Mouse (Mus musculus) liver, embryonic 16.5 days (tissue): ENCODE results near the gene Cd52. TPM values are rescaled to one million over a fixed set of nuclear protein-coding genes. Genes with fewer than 3 reads are reported as not detected.
A peak's percentile ranks its signal among the peaks of the same experiment; 100 is the strongest.

ENCODE experiments used
- ATAC-seq: fragments of 200-750 bp; cut with Nextera tagmentation; 2 replicates; pipeline ENCODE4 v1.8.0; 2017; ENCODE audit warnings: low read depth, mild to moderate bottlenecking, moderate number of reproducible peaks, moderate library complexity
- H3K27ac ChIP-seq: fragments of 300-500 bp; sonication (generic); 2 replicates; pipeline ENCODE4 v1.5.1; 2014; ENCODE audit warnings: mild to moderate bottlenecking, low read length
- H3K27me3 ChIP-seq: fragments of 300-500 bp; sonication (generic); 2 replicates; pipeline ENCODE4 v1.6.1; 2014; ENCODE audit warnings: low read depth, low read length, mixed read lengths; ENCODE audit not compliant: control insufficient read depth, insufficient read depth
- H3K36me3 ChIP-seq: fragments of 300-500 bp; sonication (generic); 2 replicates; pipeline ENCODE4 v1.6.1; 2014; ENCODE audit warnings: mild to moderate bottlenecking; ENCODE audit not compliant: control insufficient read depth, insufficient read depth
- H3K4me1 ChIP-seq: fragments of 300-500 bp; sonication (generic); 2 replicates; pipeline ENCODE4 v1.6.1; 2014; ENCODE audit warnings: low read depth, low read length, mixed read lengths; ENCODE audit not compliant: control insufficient read depth
- H3K4me2 ChIP-seq: fragments of 300-500 bp; sonication (generic); 2 replicates; pipeline ENCODE4 v1.6.1; 2014; ENCODE audit warnings: low read depth, low read length, mixed read lengths
- H3K4me3 ChIP-seq: fragments of 300-500 bp; sonication (generic); 2 replicates; pipeline ENCODE4 v1.5.1; 2014; ENCODE audit warnings: low read depth, mild to moderate bottlenecking, low read length
- H3K9ac ChIP-seq: fragments of 300-500 bp; sonication (generic); 2 replicates; pipeline ENCODE4 v1.6.1; 2014; ENCODE audit warnings: low read depth, low read length
- H3K9me3 ChIP-seq: fragments of 300-500 bp; sonication (generic); replicated peaks from 2 replicates; pipeline ENCODE4 v1.6.1; 2016; ENCODE audit warnings: low read length; ENCODE audit not compliant: control insufficient read depth
- WGBS: fragments of 180-500 bp; shearing (Covaris S2); extraction: QIAGEN DNeasy Blood & Tissue Kit; methylation state at CpG from one replicate; pipeline ENCODE4 v1.1.7; 2014; ENCODE audit not compliant: insufficient replicate concordance; 5-methylcytosine and 5-hydroxymethylcytosine counted together
- polyA plus RNA-seq: library from polyadenylated mRNA; unstranded; fragments of >200 nt; fragmentation: Nextera tagmentation; extraction: Ambion mirVana; gene quantifications from 2 replicates; pipeline ENCODE4 v1.2.1, GENCODE M21; 2015

Cd52 gene
- polyA plus RNA-seq, 1 experiment from 2014 or later: 56.8 TPM

DNA sequence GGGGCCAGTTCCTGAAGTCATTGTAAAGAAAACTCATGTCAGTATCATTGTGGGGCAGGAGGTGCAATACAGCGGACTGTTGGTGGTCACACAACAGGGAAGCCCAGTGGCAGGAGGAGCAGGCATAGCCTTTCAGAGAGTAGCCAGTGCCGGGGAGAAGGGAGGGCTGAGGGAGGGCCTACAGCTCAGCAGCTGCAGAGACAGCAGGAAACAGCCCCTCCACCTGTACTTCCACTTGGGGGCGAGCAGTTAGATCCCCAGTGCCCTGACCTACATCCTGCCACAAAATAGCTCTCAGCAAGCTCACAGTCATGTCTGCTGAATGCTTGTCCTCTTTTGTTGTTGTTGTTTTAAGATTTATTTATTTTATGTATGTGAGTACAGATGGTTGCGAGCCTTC, 26.7 kb upstream of the Cd52 start:
- no peak for ATAC-seq
- Histone ChIP-seq H3K27ac (no peak overlapping the region), H3K27me3 (no peaks in the 10 kb centered on the region), H3K4me2 (no peak overlapping the region), H3K9ac (no peak overlapping the region), H3K36me3 (no peaks in the 10 kb centered on the region), H3K4me1 (peaks cover 7% of the 10 kb centered on the region), H3K4me3 (no peak overlapping the region), H3K9me3 (no peaks in the 10 kb centered on the region)
- 40% methylated on average over 4 of the region's 4 CpGs for WGBS

DNA sequence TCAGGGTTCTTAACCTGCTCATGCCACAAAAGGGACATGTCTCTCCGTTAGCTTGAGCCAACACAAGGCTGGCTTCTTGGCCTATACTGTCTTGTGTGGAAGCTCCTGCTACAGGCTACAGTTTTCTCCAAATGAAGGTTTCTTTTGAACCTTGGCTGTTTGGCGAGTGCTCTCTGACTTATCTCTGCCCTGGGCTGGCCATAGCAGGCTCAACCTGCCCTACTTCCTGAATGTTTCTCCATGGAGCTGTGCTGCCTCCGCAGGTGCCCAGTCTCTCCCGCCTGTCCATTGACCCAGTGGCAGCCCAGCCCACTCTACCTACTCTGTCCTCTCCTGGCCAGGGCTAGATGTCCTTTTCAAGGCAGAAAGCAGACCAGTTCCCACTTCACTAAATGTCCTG, 26.0 kb upstream of the Cd52 start:
- Histone ChIP-seq H3K4me1 (peaks cover 7% of the 10 kb centered on the region), H3K36me3 (no peaks in the 10 kb centered on the region), H3K27me3 (no peaks in the 10 kb centered on the region), H3K9ac (no peak overlapping the region), H3K4me2 (no peak overlapping the region), H3K4me3 (no peak overlapping the region), H3K27ac (no peak overlapping the region), H3K9me3 (no peaks in the 10 kb centered on the region)
- WGBS: 45% methylated on average over 4 of the region's 4 CpGs
- ATAC-seq: no peak

DNA sequence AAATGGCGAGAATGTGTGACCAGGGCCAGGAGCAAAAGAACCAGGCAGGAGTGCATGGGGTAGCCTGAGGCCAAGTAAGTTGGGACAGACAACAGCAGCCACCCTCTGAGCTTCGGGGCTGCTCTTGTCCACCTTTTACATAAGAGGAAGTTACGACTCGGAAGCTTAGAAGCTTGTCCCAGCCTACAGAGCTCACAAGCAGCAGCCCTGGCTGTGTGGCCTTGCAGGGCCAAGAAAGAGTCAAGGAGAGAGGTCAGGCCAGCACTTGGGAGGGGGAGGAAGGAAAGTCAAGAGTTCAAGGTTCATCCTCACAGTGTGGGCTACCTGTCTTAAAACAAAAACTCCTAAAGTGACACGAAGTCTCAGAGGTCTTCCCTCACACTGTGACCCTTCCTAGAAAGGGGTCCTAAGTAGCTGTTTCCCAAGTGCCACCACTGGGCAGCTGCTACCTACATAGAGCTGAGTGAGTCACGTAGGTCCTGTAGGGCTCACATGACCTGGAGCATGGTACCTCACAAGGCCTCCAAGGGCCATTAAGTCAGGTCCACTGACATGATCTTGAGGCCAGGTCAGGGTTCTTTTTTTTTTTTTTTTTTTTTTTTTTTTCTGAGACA, 25.4 kb upstream of the Cd52 start:
- Histone ChIP-seq H3K9ac (no peak overlapping the region), H3K27ac (no peak overlapping the region; the same call in 1 of the 2 replicates)
- no peak for ATAC-seq

DNA sequence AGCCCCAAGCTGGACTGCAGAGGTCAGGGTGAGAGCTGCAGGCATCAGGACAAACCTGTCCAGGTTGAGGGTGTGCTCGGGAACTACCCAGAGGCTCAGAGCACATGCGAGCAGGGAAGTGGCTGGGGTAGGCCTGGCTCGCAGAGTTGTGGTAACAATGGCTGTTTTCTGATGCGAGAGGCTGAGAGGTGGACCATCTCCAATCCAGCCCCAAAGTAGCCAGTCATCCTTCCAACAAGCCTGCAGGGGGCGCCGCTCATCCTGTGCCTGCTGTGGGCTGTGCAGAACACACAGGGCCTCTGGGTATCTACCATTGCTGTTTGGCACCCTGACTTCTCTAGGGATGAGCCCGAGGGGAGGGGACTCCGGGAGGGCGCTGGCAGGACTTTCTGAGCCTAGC, 24.8 kb upstream of the Cd52 start:
- H3K9ac ChIP-seq: no peak overlapping the region
- no peaks in the 10 kb centered on the region for H3K27me3 ChIP-seq
- no peak overlapping the region for H3K4me3 ChIP-seq
- no peaks in the 10 kb centered on the region for H3K36me3 ChIP-seq
- peak overlapping the region; percentile 4; the same call in 1 of the 2 replicates for H3K27ac ChIP-seq
- H3K4me1 ChIP-seq: peaks cover 7% of the 10 kb centered on the region
- H3K4me2 ChIP-seq: no peak overlapping the region
- ATAC-seq: no peak
- H3K9me3 ChIP-seq: no peaks in the 10 kb centered on the region
- WGBS: 40% methylated on average over 9 of the region's 9 CpGs

More for the DNA sequence above, 25.4 kb upstream of the Cd52 start:
- Histone ChIP-seq H3K27me3 (no peaks in the 10 kb centered on the region), H3K4me2 (no peak overlapping the region), H3K36me3 (no peaks in the 10 kb centered on the region), H3K9me3 (no peaks in the 10 kb centered on the region), H3K4me1 (peaks cover 7% of the 10 kb centered on the region), H3K4me3 (no peak overlapping the region)
- 35% methylated on average over 6 of the region's 6 CpGs for WGBS

DNA sequence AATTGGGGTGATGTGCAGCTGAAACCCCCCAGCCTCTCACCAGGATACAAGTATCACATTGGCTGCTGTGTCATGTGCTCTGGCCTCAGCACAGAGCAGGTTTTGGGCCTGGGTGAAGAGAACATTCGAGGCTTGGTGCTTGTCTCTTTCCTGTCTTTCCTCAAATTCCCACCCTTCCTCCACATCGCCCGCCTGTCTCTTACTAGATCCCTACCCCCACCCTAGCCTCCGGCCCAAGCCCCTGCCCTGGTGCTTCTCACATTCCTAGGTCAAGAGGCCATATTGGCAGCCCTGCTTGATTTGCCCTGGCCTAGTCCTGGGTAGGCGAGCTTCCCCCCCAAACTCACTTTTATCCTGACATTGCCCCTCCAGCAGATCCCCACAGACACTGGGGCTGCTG, 24.2 kb upstream of the Cd52 start:
- Histone ChIP-seq H3K9me3 (no peaks in the 10 kb centered on the region), H3K36me3 (no peaks in the 10 kb centered on the region), H3K9ac (no peak overlapping the region), H3K4me2 (no peak overlapping the region), H3K27ac (peak overlapping the region; percentile 4; the same call in 1 of the 2 replicates), H3K27me3 (no peaks in the 10 kb centered on the region), H3K4me3 (no peak overlapping the region), H3K4me1 (peaks cover under 1% of the 10 kb centered on the region)
- 62% methylated on average over 5 of the region's 5 CpGs for WGBS
- no peak for ATAC-seq

DNA sequence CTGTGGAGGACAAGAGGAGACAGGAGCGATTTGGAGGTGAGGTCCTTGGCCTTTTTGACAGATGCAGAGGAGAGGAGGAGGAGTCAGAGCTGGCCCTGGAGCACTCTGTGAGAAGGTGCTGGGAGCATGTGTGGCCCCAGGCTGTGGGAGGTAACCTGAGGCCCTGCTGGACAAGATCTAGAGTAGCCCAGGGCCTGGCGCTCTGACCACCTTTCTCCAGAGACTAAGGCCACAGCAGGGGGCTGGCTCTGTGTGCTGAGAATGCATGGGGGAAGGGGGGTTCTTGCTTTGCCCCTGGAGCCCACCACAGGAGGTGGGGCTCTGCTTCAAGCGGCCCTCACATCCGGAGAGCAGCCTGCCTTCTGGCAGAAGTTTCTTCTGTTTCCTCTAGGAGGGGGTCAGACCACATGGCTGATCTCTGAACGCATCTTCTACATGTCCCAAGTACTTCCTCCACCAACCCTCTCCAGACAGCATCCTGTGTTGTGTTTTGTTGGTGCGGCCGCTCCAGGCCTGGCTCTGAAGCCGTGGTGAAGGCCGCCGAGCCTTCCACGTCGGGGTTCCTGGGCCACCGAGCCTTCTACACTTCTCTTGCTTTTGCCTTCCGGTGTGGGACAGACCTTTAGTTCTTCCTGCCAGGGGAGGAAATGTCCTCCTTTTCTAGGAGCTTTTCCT, 23.4 kb upstream of the Cd52 start:
- no peaks in the 10 kb centered on the region for H3K9me3 ChIP-seq
- no peaks in the 10 kb centered on the region for H3K36me3 ChIP-seq
- no peak overlapping the region for H3K4me2 ChIP-seq
- H3K27ac ChIP-seq: peak overlapping the region; percentile 17; the same call in 1 of the 2 replicates
- no peak overlapping the region for H3K9ac ChIP-seq
- H3K4me3 ChIP-seq: no peak overlapping the region
- ATAC-seq: no peak
- H3K27me3 ChIP-seq: no peaks in the 10 kb centered on the region
- 47% methylated on average over 14 of the region's 14 CpGs for WGBS
- H3K4me1 ChIP-seq: no peaks in the 10 kb centered on the region; the same call in none of the 2 replicates

DNA sequence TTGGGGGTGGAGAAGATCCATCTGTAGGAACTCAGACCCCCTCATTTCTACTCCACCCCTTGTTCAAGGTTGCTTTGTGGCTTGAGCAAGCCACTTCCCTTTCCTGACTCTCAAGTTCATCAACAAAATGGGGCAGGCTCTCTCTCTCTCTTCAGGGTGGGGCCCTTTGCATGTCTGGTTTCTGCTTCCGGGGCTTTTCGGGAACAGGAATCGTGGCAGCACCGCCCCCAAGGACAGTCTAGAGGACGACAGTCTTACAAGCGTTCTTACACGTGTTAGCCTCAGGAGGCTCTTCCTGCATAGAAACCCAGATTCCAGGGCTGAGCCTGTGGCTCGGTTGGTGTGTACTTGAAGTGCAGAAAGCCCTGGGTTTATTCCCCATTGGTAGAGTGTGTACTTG, 22.1 kb upstream of the Cd52 start:
- H3K4me1 ChIP-seq: peaks cover 4% of the 10 kb centered on the region
- peak overlapping the region; percentile 52; the same call in 1 of the 2 replicates for H3K27ac ChIP-seq
- ATAC-seq: peak; percentile 48
- H3K4me2 ChIP-seq: no peak overlapping the region
- H3K9ac ChIP-seq: no peak overlapping the region
- 18% methylated on average over 8 of the region's 8 CpGs for WGBS
- H3K36me3 ChIP-seq: no peaks in the 10 kb centered on the region
- no peaks in the 10 kb centered on the region for H3K27me3 ChIP-seq
- no peaks in the 10 kb centered on the region for H3K9me3 ChIP-seq
- H3K4me3 ChIP-seq: no peak overlapping the region

DNA sequence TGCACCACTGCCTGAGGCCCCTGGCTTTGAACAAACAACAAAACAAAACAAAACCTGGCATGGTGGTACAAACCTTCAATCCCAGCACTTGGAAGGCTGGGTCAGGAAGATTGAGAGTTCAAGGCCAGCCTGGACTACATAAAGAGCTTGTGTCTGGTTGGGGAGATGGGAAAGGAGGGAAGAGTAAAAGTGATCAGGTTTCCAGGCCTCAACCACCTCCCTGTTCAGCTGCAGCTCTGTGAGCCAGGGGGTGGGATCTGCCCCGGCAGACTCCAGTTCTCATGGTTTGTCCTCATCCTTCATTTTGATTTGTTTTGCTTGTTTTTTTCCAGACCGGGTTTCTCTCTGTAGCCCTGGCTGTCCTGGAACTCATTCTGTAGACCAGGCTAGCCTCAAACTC, 21.6 kb upstream of the Cd52 start:
- Histone ChIP-seq H3K4me2 (no peak overlapping the region), H3K4me3 (no peak overlapping the region), H3K36me3 (no peaks in the 10 kb centered on the region), H3K9me3 (no peaks in the 10 kb centered on the region), H3K4me1 (peaks cover 8% of the 10 kb centered on the region), H3K9ac (no peak overlapping the region), H3K27me3 (no peaks in the 10 kb centered on the region), H3K27ac (peak overlapping the region; percentile 43; the same call in 1 of the 2 replicates)
- 28% methylated on average over 2 of the region's 2 CpGs for WGBS
- no peak for ATAC-seq
